Mouse (Mus musculus): ENCODE results near the gene Cd69. TPM values are rescaled to one million over a fixed set of nuclear protein-coding genes. Genes with fewer than 3 reads are reported as not detected.

Gene Cd69
- under 1 TPM in 1 of 4 experiments, not detected in 3; 0.16 TPM for total RNA-seq (2022)

DNA sequence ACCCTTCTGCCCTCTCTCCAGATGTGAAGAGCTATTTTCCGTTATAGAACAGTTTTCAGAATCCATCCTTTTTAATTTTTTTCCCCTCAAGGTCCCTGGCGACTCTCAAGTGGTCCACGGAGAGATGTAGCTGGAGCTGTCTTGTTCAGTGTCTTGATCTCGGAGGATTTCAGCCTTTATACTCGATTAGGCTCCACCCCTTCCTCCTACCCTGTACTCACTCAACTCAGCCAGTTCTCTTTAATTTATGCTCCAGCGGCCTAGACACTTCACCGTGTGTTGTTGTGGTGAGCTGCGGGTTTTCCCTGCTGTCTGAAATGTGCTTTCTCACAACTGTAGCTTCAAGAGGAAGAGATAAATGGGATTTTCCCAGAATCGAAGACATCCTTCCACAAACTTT, at the start of gene Cd69:
TSS of gene Cd69 (minus strand) at position 217 of the 400 bp plus-strand sequence.
- no peak for DNase-seq (ENCODE audit: low spot score)

DNA sequence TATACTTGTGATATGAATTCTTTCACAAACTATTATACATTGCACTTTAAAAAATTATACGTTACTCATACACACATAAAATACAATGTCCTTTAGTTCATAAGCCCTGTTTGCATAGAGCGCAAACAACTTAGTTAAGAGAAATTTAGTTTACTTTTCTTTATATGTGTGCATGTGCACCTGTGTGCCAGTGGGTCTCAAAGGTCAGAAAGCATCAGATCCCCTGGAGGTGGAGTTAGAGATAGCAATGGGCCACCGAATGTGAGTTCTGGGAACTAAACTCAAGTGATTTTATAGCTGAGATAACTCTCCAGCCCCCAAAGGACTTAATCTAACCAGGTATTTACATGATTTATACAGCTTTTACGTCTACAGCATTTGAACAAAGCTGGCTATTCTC, 44.1 kb upstream of the Cd69 start:
- DNase-seq (ENCODE audit: low spot score) = no peak

DNA sequence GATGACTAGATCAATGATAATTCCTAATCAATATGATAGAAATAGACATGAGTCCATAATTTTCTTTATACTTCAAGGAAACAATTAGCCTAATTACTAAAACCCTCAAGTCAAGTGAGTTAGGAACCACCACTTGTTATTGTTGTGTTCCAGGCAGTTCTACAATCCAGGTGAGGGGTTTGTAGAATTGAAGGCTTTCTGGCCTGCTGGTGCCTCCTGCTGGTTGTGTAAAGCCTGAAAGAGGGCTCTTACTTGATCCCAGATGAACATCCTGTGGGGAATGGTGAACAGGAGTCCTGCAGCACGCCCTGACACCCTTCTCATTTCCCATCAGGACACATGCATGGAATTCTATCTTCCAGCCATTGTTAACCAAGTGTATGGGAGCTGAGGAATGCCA, 43.2 kb upstream of the Cd69 start:
- DNase-seq (ENCODE audit: low spot score) = no peak

DNA sequence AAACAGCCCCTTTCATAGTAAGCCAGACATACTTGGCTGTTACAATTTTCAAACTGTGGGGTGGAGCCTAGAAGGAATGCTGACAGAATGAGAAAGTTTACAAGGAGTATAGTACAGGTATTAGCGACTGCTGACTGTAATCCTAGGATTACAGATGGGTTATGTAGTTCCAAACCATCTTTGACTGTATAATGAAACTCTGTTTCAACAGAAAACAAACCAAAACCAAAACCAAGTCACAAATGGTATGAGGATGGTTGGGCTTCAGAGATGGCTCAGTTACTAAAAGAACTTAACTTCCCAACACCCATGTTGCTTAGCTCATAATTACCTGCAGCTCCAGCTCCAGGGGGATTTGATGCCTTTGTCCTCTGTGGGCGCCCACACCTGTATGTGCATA, 41.2 kb upstream of the Cd69 start:
- DNase-seq (ENCODE audit: low spot score) = no peak

DNA sequence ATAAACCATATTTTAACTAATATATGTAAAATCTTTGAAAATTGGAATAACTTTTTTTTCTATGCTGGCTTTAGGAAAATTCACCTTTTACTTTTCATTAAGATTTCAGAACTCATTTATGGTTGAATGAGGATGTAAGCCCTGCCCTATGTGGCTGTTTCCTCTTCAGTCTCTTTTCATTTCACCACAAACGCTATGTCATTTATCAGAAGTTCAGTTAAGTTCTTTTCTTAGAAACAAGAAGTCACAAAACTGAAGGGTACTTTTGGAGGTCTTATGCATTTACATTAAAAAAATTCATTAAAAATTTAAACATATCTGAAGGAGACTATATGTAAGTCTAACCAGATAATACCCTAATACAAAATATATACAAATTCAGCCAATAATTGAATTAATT, 40.5 kb upstream of the Cd69 start:
- no peak for DNase-seq (ENCODE audit: low spot score)

DNA sequence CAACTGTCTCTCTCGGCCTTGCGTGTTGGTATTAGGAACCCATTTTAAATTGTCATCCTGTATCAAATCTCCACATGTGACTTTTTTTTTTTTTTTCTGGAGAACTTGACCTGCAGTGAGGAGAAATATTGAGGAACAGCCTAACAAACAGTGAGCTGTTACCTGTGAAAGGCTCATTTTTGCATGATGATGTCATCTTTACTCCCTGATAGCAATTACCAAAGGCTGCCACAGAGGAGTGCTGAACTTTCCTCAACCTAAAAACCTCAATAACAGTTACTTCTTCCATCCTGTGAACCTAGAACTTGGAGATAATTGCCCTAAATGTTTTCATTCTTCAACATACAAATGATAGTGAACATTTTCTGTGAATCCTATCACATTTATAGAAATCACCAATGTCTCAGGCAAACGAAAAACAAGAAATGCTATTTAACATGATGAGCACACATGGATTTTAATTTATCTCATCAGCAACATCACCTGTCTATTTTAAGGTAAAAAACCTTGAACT, 39.5 kb upstream of the Cd69 start:
- DNase-seq (ENCODE audit: low spot score) = no peak

DNA sequence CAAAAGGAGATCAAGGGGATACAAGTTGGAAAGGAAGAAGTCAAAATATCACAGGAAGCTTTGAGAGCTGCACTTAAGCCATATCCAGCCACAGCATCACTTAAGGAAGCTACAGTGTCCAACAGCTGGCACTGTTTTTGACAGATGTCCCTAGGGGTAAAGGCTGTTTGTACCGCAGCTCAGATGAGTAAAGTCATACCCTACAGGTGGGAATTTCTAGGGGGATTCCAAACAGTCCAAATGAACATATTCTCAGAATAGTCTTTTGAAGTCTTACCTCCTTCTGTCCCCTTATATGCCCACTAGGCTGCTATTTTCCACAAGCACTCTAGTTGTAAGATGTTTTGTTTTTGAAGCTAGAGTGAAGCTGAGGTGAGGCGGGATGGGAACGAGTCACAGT, 37.3 kb upstream of the Cd69 start:
- no peak for DNase-seq (ENCODE audit: low spot score)

DNA sequence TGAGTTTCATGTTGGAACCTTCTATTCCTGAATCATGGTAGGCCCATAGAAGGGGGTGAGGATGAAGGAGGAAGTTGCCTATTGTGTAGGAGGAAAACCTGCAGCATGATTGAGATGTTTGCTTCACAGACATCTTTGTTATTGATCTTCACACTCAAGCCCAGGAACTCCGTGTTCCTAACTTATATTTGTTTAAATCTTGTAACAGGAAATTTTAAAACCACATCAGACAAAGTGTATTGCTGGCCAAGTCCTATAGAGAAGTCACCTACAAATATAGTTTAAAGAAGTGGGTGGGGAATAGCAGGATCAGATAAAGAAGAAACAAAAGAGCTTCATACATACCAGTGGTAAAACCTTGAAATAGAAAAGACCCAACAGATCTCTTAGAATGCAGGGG, 28.9 kb upstream of the Cd69 start:
- no peak for DNase-seq (ENCODE audit: low spot score)

DNA sequence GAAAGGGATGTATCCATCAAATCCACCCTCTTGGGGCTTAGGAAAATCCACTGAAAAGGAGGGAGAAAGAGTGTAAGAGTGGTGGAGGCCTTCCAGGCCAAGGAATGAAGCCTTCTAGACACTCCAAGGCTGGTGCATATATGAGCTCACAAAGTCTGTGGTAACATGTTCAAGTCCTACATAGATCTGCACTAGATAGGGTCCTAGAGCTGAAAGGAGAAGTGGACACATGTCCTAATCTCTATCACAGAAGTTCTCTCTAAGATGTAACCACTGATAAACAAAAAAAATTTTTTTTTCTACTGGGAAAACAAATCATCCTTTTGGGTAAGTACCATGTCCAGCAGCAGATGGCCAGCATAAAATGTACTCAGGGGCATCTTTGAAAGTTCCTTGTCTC, 13.5 kb upstream of the Cd69 start:
- DNase-seq (ENCODE audit: low spot score) = no peak

DNA sequence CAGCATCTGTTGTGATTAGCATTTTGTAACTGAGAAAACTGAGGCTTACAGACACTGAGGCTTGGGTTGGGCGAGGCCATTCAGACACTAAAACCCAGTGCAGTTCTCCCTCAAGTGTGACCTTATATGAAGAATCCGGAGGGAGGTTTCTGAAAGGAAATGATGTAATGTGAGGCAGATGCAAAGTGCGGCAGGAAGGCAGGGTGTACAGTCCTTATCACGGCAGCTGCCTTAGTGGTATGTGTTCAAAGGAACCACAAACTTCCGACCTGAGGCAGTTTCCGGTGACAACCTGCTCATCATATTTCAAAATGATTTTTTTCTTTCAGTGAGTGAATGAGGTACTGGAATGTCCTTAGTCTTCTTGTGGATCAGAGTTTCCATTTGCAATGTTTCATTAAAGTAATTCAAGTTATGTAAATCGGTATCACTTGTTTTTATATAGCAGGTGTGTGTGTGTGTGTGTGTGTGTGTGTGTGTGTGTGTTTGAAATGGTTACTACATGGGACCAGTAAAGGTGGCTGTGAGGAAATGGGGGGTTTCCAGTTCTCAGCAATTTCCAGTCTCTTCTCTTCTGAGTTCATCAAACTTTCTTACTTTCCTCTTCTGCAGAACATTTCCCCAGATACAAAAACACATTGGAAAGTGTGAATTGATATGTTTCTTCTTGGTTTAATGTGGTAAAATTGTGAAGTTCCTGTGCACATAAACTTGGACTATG, 9.3 kb upstream of the Cd69 start:
- no peak for DNase-seq (ENCODE audit: low spot score)

DNA sequence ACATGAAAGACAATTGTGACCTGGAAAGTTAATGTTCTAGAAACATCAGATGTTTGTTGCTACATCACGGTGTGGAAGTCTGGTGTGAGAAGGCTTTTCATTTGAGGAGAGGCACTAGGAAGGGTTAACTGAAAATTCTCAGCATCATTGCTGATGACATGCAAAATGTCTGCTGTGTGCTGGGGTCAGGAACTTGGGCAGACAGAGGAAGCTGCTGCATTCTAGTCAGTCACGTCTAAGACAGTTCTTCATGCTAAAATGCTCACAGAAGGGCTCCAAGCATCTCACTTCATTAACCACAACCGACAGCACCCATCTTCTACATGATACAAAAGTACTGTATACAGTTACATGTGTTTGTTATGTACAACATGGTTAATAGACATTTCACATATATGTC, 8.0 kb upstream of the Cd69 start:
- no peak for DNase-seq (ENCODE audit: low spot score)

DNA sequence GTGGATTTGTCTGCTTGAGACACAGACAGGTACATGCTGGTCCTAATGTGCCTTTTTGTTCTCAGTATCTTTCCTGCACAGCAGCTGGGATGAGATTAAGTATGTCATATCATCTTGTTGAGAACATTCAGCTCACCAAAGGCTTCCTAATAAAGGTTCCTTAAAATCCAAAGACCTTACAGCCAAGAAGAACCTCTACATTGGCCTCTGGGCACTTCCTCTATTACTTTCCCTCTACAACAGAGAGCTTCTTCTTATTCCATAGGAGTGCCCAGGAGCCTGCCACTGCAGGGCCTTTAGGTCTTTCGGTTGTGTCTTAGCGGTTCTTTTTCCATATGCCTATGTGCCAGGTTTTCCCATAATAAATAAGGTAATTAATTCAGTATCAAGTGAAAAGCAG, 1.2 kb upstream of the Cd69 start:
- DNase-seq (ENCODE audit: low spot score) = no peak

DNA sequence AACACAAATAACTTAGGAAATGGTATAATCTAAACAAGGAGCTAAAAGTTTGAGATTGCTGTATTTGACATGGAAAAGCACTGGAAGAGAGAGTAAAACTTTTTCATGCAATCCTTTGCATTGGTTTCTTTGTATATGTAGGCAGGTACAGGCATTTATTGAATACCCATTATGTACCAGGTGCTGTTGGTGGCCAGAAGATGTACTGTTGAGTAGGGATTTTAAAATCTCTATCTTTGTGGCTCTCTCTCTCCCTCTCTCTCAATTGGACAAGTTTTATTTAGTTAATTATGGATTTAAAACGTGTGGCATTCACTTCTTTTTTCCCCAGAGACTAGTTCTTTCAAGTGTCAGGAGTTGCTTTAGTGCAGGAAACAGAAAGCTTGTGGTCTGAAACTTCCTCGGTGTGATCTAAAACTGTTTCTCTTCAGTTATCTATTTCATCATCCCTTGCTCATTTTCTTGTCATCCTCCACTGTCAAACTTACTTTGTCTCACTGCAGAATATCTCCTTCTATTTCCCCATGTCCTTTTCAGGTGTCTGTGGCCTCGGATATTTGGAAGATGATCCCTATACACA, 478 bp upstream of the Cd69 start:
- DNase-seq (ENCODE audit: low spot score) = no peak

DNA sequence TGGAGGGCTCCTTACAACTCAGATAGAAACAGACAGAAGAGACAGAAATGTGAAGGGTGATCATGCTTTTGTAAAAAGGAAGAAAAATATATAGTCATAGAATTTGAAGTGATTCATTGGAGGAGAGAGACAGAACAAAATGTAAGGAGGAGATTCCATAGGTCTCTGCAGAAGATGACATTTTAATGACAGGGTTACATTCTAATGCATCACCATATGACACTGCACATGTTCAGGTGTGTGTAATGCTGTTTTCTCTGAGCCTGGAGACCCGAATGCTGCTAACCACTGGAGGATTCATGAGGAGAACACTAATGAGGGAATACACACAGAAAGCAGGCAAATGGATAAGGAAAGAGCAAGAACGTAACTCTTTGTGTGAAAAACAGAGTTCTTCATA, 760 bp downstream of the Cd69 start:
- DNase-seq (ENCODE audit: low spot score) = no peak

DNA sequence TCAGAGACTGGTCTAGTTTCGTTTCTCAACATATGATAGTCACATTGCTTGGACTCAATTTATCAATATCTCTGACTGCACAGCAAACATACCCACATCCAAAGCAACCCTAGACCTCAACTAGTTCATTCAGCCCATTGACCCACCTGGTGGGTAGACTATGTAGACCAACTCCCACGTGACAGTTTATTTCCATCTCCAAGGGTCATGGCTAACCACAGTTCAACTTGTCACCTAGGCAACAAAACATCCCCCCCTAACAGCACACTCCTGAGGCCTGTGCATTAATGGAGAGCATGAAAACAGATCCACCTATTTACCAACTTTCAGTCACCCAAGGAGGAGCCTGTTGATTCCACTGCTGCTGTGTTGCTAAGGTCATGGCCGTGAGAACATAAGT, 1.6 kb downstream of the Cd69 start:
- DNase-seq (ENCODE audit: low spot score) = no peak

DNA sequence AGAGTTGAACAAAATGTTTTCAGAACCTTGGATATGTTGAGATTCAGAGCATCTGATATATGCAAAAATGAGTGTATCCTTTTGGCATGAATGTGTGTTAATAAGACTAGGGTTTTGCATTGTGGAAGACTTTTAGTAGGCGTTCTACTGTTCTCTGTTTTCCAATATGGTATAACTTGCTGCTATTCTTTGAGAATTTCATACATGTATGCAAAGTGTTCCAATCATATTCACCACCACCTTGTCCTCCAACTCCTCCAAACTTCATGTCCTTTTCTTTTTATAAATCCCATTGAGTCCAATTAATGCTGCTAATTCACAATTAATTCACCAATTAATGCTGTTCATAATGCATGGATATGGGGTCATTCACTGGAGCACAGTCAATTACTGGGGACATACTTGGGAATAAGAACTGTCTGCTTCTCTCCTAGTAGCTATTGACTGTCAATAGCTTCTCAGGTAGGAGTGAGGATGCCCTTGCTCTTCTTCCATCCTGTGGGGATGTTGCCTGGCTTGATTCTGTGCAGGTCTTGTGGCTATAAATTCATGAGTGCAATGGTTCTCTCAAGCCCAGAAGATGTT, 8.7 kb downstream of the Cd69 start:
- no peak for DNase-seq (ENCODE audit: low spot score)

DNA sequence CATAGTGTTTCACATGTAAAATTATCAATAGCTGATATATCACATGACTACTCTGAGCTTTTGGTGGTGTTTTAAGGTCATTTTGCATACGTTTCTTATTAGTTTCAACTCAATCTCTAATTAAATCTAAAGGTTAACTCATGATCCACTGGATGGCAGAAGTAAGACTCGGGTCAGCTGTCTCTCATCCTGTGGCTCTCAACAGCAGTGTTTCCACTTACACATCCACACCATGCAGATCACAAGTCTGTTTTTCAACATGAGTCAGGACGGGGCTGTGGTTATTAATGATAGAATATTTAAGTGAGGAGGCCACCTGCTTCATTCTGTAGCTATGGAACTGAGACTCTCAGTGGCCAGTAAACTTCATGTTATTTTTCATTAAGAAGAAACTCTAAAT, 9.4 kb downstream of the Cd69 start:
- DNase-seq (ENCODE audit: low spot score) = no peak

DNA sequence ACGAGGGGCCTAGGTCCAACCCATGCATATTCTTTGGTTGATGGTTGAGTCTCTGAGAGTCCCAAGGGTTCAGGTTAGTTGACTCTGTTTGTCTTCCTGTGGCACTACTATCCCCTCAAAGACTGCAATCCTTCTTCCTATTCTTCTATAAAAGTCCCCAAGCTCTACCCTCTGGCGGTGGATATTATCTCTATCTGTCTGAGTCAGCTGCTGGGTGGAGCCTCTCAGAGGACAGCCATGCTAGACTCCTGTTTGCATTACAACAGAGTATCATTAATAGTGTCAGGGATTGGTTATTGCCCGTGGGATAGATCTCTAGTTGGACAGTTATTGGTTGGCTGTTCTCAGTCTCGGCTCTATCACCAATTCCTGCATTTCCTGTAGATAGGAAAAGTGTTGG, 14.3 kb downstream of the Cd69 start:
- DNase-seq (ENCODE audit: low spot score) = no peak

DNA sequence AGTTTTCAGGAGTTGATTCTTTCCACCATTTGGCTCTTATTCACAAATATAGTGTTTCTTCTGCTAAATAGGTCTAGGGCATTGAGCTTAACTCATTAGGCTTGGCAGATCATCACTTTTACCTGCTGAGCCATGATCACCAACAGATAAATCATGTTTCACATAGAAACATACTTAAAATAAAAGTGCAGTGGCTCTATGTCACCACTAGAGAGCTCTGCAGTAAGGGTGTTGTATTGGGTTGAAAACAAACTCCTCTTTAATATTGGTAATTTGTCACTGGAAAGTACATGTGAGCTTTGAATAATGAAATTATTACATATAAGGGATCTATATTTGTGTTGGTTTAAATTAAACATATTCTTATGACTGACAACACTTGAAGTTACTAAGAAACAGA, 15.2 kb downstream of the Cd69 start:
- no peak for DNase-seq (ENCODE audit: low spot score)

DNA sequence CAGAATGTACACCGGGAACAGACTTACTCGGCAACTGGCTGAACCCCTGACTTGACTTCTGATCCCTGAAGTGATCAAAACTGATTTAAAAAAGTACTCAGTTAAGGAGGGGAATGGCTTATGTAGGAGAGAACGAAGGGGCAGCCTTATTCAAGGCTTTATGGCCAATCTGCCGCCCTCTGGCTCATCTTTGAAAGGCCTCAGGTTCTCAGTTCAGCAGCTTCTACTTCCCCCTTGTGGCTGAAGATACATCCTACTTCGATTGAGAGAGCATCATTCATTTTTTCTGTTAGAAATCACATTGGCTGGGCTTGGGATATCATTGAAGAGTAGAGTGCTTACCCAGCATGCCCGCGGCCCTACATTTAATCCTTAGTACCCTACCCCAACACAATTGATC, 19.2 kb downstream of the Cd69 start:
- peak; percentile 16 for DNase-seq (ENCODE audit: low spot score)

DNA sequence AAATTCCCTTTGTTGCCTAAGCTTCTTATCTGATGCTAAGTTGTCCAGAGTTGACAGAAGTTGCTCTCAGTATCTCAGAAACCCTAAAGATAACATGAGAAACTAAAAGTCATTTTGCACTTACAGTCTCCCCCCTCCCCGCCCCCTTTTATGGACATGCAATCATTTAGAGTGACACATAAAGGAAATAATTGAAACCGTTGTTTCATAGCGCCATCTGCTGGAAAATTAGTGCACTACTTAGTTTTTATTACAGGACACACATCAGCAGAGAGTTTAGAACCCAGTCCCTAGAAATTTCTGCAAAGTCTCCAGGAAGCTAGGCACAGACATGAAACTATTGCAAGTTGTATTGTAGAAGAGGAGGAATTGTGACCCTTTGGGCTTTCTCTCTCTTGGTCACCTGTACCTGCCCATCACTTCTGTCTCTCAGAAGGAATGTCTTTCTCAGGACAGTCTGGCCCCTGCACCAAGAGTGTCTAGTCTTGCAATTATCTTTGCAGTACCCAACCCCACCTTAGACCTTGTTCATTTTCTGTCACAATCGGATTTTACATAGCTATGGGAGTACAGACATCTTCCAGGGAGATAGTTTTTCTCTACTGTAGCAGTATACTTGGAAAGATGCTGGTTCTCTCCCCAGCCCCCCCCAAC, 20.2 kb downstream of the Cd69 start:
- DNase-seq (ENCODE audit: low spot score) = peak; percentile 57

DNA sequence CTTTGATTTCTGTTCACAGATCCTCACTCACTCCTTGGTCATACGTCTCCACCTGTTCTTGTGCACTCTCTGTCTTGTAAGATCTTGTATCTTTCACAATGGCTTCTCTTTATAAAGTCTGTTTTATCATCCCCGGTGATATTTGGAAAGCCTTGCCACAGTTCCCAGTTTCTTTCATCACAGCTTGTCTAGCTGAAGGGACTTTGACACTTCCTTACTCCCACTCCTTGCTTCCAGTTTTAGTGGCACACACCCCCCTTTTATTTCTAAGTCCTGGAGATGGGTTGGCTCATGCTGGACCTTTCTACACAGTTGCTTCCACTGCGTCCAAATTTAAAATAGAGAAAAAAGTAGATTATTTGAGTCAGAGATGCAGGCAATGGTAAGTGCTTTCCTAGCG, 20.9 kb downstream of the Cd69 start:
- DNase-seq (ENCODE audit: low spot score) = no peak

DNA sequence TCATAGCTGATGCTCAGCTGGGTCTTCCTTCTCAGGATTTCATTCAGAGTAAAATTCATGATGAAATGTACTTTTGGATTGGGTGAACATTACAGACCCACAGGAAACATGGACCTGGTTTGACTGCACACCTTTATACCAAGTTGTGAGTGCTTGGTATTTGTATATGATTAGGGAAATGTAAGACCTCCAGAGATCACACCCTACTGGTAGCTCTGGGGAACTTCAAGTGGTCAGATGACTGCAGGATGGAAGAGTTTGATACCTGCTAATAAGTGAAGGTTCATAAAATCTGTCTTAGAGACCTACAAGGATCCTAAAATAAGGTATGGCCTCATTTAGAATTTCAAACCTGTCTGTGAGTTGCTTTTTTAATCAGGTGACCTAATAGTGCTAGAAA, 27.0 kb downstream of the Cd69 start:
- no peak for DNase-seq (ENCODE audit: low spot score)

All from heart, adult 8-10 months (tissue).